Mouse (Mus musculus): Measurements from ENCODE around the gene Cops9. TPM values are rescaled to one million over a fixed set of nuclear protein-coding genes. Genes with fewer than 3 reads are reported as not detected.

Gene Cops9
- total and polyA plus RNA-seq, 3 experiments, result 168 to 209 (median 185) TPM

GRCm38 (mm10) chr1:92633726-92634125, 8.1 kb downstream of the Cops9 start:
- dilution Hi-C loops (cut with MboI; ENCODE audit: extremely low pct_ligation_motif_present, extremely low pct_unique_long_range_greater_than_20kb, low sequenced_read_pairs), result no loop called here

GRCm38 (mm10) chr1:92632948-92633347, 8.8 kb downstream of the Cops9 start:
- peak; percentile 35 for DNase-seq (ENCODE audit: extremely low read depth)
- Histone ChIP-seq H3K4me1 (ENCODE audit: control insufficient read depth in 1 of 2, insufficient read depth in 2 of 2) (no peaks in the 10 kb centered on the region), H3K27ac (ENCODE audit: insufficient read depth, low read depth) (no peak overlapping the region), H3K79me2 (replicated peaks; ENCODE audit: control insufficient read depth, extremely low read depth, insufficient read depth, poor library complexity, severe bottlenecking) (no peaks in the 10 kb centered on the region; the same call in 1 of the 2 replicates), H3K36me3 (replicated peaks in 1 of 2; ENCODE audit: control insufficient read depth in 1 of 2, insufficient read depth in 1 of 2, low read length in 1 of 2) (peaks cover 18 to 33% of the 10 kb centered on the region in 2 experiments), H3K4me3 (replicated peaks in 1 of 3; ENCODE audit: low read depth in 2 of 3, low read length in 2 of 3, poor library complexity in 1 of 3) (no peak overlapping the region), H3K27me3 (replicated peaks) (peaks cover 24% of the 10 kb centered on the region), H3K9ac (ENCODE audit: insufficient read depth, low read depth) (no peak overlapping the region), H3K9me3 (replicated peaks; ENCODE audit: low read length) (no peaks in the 10 kb centered on the region), H3K4me2 (ENCODE audit: insufficient read depth, low read depth, poor library complexity, severe bottlenecking) (no peak overlapping the region)
- in situ Hi-C loops (cut with MboI; ENCODE audit: low pct_ligation_motif_present, low pct_unique_long_range_greater_than_20kb, low sequenced_read_pairs) (no loop called here), dilution Hi-C loops (cut with MboI; ENCODE audit: extremely low pct_ligation_motif_present, extremely low pct_unique_long_range_greater_than_20kb, low sequenced_read_pairs) (no loop called here)
- TF ChIP-seq CTCF (conservative IDR thresholded peaks at IDR 0.05 in 1 of 2, IDR thresholded peaks at IDR 0.05 in 1 of 2; ENCODE audit: low read depth in 2 of 2, low read length in 2 of 2), result peak in 1 of 2 experiments; percentile 41; a peak in 1 of 4 replicates
- TF ChIP-seq POLR2AphosphoS2 (IDR thresholded peaks at IDR 0.05; ENCODE audit: low read depth, low read length), result no peak

More at GRCm38 (mm10) chr1:92633726-92634125, 8.1 kb downstream of the Cops9 start:
- Histone ChIP-seq H3K4me1 (ENCODE audit: control insufficient read depth in 1 of 2, insufficient read depth in 2 of 2) (no peaks in the 10 kb centered on the region), H3K4me2 (ENCODE audit: insufficient read depth, low read depth, poor library complexity, severe bottlenecking) (no peak overlapping the region), H3K27me3 (replicated peaks) (peaks cover 20% of the 10 kb centered on the region), H3K9me3 (replicated peaks; ENCODE audit: low read length) (no peaks in the 10 kb centered on the region), H3K9ac (ENCODE audit: insufficient read depth, low read depth) (no peak overlapping the region), H3K4me3 (replicated peaks in 1 of 3; ENCODE audit: low read depth in 2 of 3, low read length in 2 of 3, poor library complexity in 1 of 3) (no peak overlapping the region), H3K79me2 (replicated peaks; ENCODE audit: control insufficient read depth, extremely low read depth, insufficient read depth, poor library complexity, severe bottlenecking) (no peaks in the 10 kb centered on the region), H3K36me3 (replicated peaks in 1 of 2; ENCODE audit: control insufficient read depth in 1 of 2, insufficient read depth in 1 of 2, low read length in 1 of 2) (peaks cover 26 to 40% of the 10 kb centered on the region in 2 experiments), H3K27ac (ENCODE audit: insufficient read depth, low read depth) (no peak overlapping the region)
- no peak for DNase-seq (ENCODE audit: extremely low read depth)
- TF ChIP-seq JUN (IDR thresholded peaks at IDR 0.05; ENCODE audit: insufficient read depth, low read depth, low read length) (no peak), EP300 (IDR thresholded peaks at IDR 0.05; ENCODE audit: low read length) (no peak), BHLHE40 (IDR thresholded peaks at IDR 0.05; ENCODE audit: low read depth, low read length) (no peak), KAT2A (IDR thresholded peaks at IDR 0.05; ENCODE audit: insufficient replicate concordance, low read length) (no peak), E2F4 (IDR thresholded peaks at IDR 0.05; ENCODE audit: insufficient replicate concordance, low read depth, low read length) (no peak), MAX (IDR thresholded peaks at IDR 0.05; ENCODE audit: low read length) (no peak), JUND (conservative IDR thresholded peaks at IDR 0.05; ENCODE audit: low read depth, low read length) (no peak), UBTF (IDR thresholded peaks at IDR 0.05; ENCODE audit: low read depth, low read length) (no peak), RCOR1 (conservative IDR thresholded peaks at IDR 0.05; ENCODE audit: low read depth, low read length) (no peak), RAD21 (IDR thresholded peaks at IDR 0.05; ENCODE audit: low read depth, low read length) (no peak), SMC3 (IDR thresholded peaks at IDR 0.05; ENCODE audit: low read depth, low read length) (no peak), PAX5 (IDR thresholded peaks at IDR 0.05; ENCODE audit: low read length) (no peak), CHD2 (IDR thresholded peaks at IDR 0.05; ENCODE audit: low read length) (no peak), ZKSCAN1 (IDR thresholded peaks at IDR 0.05; ENCODE audit: borderline replicate concordance, low read depth, low read length) (no peak)
- in situ Hi-C loops (cut with MboI; ENCODE audit: low pct_ligation_motif_present, low pct_unique_long_range_greater_than_20kb, low sequenced_read_pairs), result no loop called here

Measured in CH12.LX (cell line).